In the genomic region with DNA sequence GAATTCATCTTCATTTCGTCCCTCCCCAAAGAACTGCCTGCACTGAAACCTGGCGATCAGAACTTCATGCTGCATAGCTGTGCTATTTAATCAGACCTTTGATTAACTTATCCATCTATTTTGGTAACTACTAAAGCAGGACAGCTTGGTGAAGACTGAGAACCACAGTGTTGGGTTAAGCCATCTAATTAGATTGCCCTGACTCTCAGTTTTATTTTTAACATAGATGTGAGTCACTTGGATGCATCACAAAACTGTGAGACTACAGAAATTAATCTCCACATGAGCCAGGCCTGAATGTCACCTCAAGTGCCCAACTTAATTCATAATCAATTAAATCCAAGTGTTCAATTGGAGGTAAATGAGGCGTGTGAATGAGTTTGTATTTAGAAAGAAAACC, we compare ENCODE assay signal across 20 mouse cellular contexts.
DNase-seq lines count a peak whose midpoint lies in the region; ATAC-seq lines count a peak whose summit lies in the region.
"Had no signal": no experiment of that assay in that cellular context is flagged by ENCODE, and none has a peak within 500 bp of the region (broad histone marks: within the 10 kb centered on the region; RNA-seq: fewer than 3 reads in every experiment).

No protein-coding gene starts in this region.

- no peak overlapping the region for H3K27ac ChIP-seq in hindbrain, embryonic 14.5 days
- H3K27ac ChIP-seq in hindbrain, embryonic 13.5 days: no peak overlapping the region
- no peak overlapping the region for H3K27ac ChIP-seq in embryonic facial prominence, embryonic 10.5 days (replicated peaks)
- H3K27ac ChIP-seq: embryonic facial prominence, embryonic 15.5 days; forebrain, embryonic 10.5 days; heart, embryonic 15.5 days had no signal

- no peak overlapping the region for H3K4me3 ChIP-seq in hindbrain, embryonic 14.5 days (replicated peaks; ENCODE audit: low read length)
- no peak overlapping the region for H3K4me3 ChIP-seq in hindbrain, embryonic 13.5 days
- H3K4me3 ChIP-seq in embryonic facial prominence, embryonic 10.5 days: no peak overlapping the region
- H3K4me3 ChIP-seq: embryonic facial prominence, embryonic 15.5 days; erythroblast, embryonic 14.5 days; forebrain, embryonic 10.5 days; heart, embryonic 15.5 days had no signal

- H3K36me3 ChIP-seq in hindbrain, embryonic 14.5 days (replicated peaks; ENCODE audit: control insufficient read depth, insufficient read depth): no peaks in the 10 kb centered on the region
- no peaks in the 10 kb centered on the region for H3K36me3 ChIP-seq in hindbrain, embryonic 13.5 days
- no peaks in the 10 kb centered on the region for H3K36me3 ChIP-seq in embryonic facial prominence, embryonic 10.5 days (replicated peaks)
- H3K36me3 ChIP-seq: embryonic facial prominence, embryonic 15.5 days; forebrain, embryonic 10.5 days; heart, embryonic 15.5 days had no signal

- WGBS in hindbrain, embryonic 14.5 days: 89% methylated on average over 3 of the region's 3 CpGs
- 83% methylated on average over 3 of the region's 3 CpGs for WGBS in hindbrain, embryonic 13.5 days
- WGBS in embryonic facial prominence, embryonic 10.5 days: 86% methylated on average over 3 of the region's 3 CpGs

- no peak for ATAC-seq in hindbrain, embryonic 14.5 days (ENCODE audit: low FRiP score)
- no peak for ATAC-seq in hindbrain, embryonic 13.5 days (ENCODE audit: low FRiP score)
- ATAC-seq: activated CD4-positive, CD25-positive, alpha-beta regulatory T cell, adult 4 months; forebrain, embryonic 14.5 days; inflammation-experienced regulatory T-cells, adult 6 months; intestine, postnatal 0 days had no signal

- H3K4me2 ChIP-seq in hindbrain, embryonic 14.5 days (replicated peaks): no peak overlapping the region
- no peak overlapping the region for H3K4me2 ChIP-seq in hindbrain, embryonic 13.5 days
- H3K4me2 ChIP-seq: embryonic facial prominence, embryonic 15.5 days; heart, embryonic 11.5 days; heart, embryonic 15.5 days had no signal

- DNase-seq in hindbrain, embryonic 14.5 days (ENCODE audit: low spot score): peak; percentile 25
- DNase-seq in retina, adult 2 months (ENCODE audit: low read depth, low spot score): peak; percentile 2
- DNase-seq in retina, postnatal 1 day: no peak
- peak; percentile 61 for DNase-seq in brain, adult 2 months (ENCODE audit: low read depth, low spot score)
- no peak for DNase-seq in ovary, postnatal 36 days (ENCODE audit: low spot score)
- DNase-seq in embryonic facial prominence, embryonic 10.5 days (ENCODE audit: low spot score): no peak
- DNase-seq: adrenal gland, adult 2 months; adrenal gland, postnatal 25 days; cerebellum, postnatal 10 days; kidney, adult 8-10 months had no signal

- H3K9me3 ChIP-seq in hindbrain, embryonic 14.5 days (ENCODE audit: control insufficient read depth, low read length): no peaks in the 10 kb centered on the region
- no peaks in the 10 kb centered on the region for H3K9me3 ChIP-seq in hindbrain, embryonic 13.5 days
- H3K9me3 ChIP-seq in embryonic facial prominence, embryonic 10.5 days: no peaks in the 10 kb centered on the region
- H3K9me3 ChIP-seq: embryonic facial prominence, embryonic 15.5 days; forebrain, embryonic 10.5 days; heart, embryonic 15.5 days had no signal

- H3K27me3 ChIP-seq in hindbrain, embryonic 14.5 days (ENCODE audit: control insufficient read depth, insufficient read depth, low read length): no peaks in the 10 kb centered on the region
- no peaks in the 10 kb centered on the region for H3K27me3 ChIP-seq in hindbrain, embryonic 13.5 days
- no peaks in the 10 kb centered on the region for H3K27me3 ChIP-seq in embryonic facial prominence, embryonic 10.5 days (replicated peaks; ENCODE audit: low read depth, poor library complexity, severe bottlenecking)
- H3K27me3 ChIP-seq: embryonic facial prominence, embryonic 15.5 days; heart, embryonic 15.5 days had no signal

- no peak overlapping the region for H3K9ac ChIP-seq in hindbrain, embryonic 14.5 days
- no peak overlapping the region for H3K9ac ChIP-seq in hindbrain, embryonic 13.5 days
- H3K9ac ChIP-seq: embryonic facial prominence, embryonic 15.5 days; heart, embryonic 15.5 days had no signal

- 0 out of 2 replicates have a peak, but pooled peaks cover 3% of the 10 kb centered on the region for H3K4me1 ChIP-seq in hindbrain, embryonic 14.5 days (replicated peaks; ENCODE audit: control insufficient read depth, insufficient read depth, low read length)
- no peaks in the 10 kb centered on the region; the same call in 1 of the 2 replicates for H3K4me1 ChIP-seq in hindbrain, embryonic 13.5 days (replicated peaks)
- H3K4me1 ChIP-seq in embryonic facial prominence, embryonic 10.5 days: no peaks in the 10 kb centered on the region
- H3K4me1 ChIP-seq: embryonic facial prominence, embryonic 15.5 days; forebrain, embryonic 10.5 days; heart, embryonic 15.5 days had no signal

Comparison
In these comparisons a context has a peak if more than half of its experiments do, and no peak if none do; other contexts are left out.
1. DNase-seq: peak in hindbrain, embryonic 14.5 days (single experiment), retina, adult 2 months (single experiment) and brain, adult 2 months (single experiment); none in retina, postnatal 1 day (single experiment), ovary, postnatal 36 days (single experiment) and embryonic facial prominence, embryonic 10.5 days (single experiment).